Mouse (Mus musculus) cerebellum, postnatal 4 days (tissue): Measurements from ENCODE around the gene Magi2.

Experiments used
- DNase-seq, 2 experiments: peaks; one replicate each; pipeline ENCODE4 v3.0.0; 2022; ENCODE audit warnings: low spot score in 2 of 2, mixed read lengths in 1 of 2

Gene Magi2

GRCm38 (mm10) chr5:19932102-19932501 lies 705.3 kb downstream of the Magi2 start:
- no peak for DNase-seq

DNA sequence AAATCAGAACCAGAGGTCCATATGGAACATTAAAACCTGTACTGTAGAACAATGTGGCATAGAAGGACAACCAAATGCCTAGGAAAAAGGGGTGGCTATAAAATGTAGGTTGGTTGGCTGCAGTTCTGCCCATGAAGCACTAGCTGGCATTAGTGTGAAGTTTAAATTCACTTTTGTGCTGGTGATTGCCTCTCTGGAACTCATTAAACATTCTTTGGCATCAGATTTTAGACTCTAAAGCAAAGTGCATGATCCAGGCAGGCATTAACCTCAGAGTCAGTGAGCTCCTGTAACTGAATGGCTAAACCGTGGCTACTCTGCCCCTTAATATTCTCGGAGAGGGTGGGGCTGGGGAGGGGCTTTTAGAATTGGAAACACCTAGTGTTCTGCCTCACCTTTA lies 706.4 kb downstream of the Magi2 start:
- no peak for DNase-seq

DNA sequence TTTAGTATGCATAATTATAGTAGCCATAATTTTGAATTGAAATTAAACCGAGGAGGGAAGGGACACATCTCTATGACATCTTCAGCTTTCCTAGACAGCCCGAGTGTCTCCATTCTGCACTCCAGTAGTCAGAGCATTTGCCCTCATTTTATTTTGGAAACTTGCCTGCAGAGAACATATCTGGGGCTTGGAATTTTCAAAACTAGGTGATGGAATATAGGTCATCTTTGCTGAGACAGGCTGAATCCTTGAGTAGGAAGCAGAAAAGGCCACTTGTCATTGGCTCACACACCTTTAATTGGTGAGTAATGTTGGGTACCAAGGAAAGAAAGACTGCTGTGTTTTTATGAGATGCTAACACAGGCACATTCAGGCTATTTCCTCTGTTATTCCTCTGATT lies 724.3 kb downstream of the Magi2 start:
- no peak for DNase-seq

- no peak for DNase-seq
Observed at GRCm38 (mm10) chr5:19964113-19964512, 737.3 kb downstream of the Magi2 start.

- no peak for DNase-seq
Observed at GRCm38 (mm10) chr5:19972736-19973135, 745.9 kb downstream of the Magi2 start.

DNA sequence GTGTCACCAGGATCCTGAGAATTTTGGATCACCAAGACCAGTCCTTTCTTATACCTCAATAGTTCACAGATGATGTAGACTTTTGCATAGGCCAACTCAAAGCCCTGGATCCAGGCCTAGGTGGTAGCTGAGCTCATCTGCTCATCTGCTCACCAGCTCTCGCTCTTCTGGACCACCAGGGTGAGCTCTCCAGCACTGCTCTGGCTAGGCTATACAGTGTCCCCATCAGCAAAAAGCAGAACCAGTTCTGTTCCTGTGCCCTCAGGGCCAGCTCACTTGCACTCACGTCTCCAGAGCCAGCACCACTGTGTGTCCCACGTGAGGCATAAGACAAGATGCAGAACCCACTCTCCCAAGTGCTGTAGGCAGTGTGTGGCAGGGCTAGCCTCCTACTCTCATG lies 747.0 kb downstream of the Magi2 start:
- DNase-seq = no peak

DNA sequence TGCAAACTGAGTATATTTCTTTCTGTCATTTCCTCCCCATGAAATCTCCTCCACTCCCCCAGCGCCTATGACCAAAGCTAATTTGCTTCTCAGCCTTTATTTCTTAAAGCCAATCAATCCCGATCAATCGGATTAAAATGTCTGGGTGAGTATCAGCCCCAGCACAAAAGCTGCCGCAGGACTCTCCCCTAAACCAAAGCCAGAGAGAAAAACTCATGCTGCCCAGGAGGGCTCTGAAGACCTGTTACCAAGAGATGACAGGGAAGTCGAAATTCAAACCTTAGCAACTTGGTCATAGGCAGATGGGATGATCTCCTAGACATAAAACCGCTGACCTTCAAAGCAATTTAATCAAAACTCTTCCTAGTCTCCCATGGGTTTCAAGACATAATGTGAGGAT lies 754.7 kb downstream of the Magi2 start:
- no peak for DNase-seq

GRCm38 (mm10) chr5:19982031-19982430 lies 755.2 kb downstream of the Magi2 start:
- no peak for DNase-seq

DNA sequence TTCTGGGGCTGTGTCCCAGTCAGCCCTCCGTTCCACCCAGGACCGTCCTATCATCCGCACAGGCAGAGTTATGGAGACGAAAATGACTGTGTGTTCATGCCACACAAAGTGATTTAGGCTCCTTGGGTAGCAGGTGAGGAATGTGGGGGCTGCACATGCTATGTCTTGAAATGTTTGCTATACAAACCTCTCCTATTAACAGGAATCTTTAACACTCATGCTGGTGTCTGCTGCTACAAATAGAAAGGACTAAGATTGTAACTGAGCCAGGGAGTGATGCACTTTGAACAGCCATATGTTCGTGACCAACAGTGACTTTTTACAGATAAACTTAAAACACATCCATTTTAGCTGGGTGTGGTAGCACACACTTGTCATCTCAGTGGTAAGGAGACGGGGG lies 772.6 kb downstream of the Magi2 start:
- DNase-seq = no peak

DNA sequence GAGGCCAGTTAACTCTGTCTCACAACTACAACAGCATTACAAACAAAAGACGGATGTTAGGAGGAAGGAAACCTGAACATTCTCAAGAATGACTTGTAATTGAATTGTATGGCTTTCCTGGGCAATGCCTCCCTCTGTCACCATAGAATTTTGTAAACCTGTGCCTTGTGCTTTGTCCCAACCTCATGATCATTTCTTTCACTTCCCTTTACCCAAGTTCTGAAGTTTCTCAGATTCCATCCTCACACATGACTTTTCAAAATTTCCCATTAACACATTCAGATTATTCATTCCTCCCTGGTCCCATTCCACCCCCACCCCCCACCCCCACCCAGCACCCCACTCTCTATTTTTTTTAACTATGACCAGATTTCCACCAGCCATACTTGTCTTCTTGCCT lies 773.1 kb downstream of the Magi2 start:
- DNase-seq = no peak

DNA sequence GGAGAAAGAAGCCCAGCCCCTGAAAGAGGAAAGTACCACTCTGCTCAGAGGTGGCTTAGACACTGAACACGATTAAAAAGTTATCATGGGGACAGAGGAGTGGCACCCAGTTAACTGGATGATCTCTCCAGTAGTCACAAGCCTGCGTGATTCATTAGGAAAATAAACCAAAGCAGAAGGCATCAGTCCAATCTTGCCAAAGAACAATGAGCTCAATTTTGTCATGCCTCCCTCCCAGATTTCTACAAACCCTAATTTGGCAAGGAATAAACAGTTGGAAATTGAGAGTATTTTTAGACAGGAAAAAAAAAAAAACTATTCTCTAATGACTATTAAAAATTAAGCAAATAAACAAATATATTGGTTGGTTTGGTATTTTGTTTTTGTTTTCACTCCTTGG lies 779.8 kb downstream of the Magi2 start:
- no peak for DNase-seq

GRCm38 (mm10) chr5:20007246-20007645 lies 780.4 kb downstream of the Magi2 start:
- no peak for DNase-seq

- DNase-seq = no peak
Observed at GRCm38 (mm10) chr5:20010210-20010609, 783.4 kb downstream of the Magi2 start.

- no peak for DNase-seq
Observed at GRCm38 (mm10) chr5:20018063-20018462, 791.2 kb downstream of the Magi2 start.

DNA sequence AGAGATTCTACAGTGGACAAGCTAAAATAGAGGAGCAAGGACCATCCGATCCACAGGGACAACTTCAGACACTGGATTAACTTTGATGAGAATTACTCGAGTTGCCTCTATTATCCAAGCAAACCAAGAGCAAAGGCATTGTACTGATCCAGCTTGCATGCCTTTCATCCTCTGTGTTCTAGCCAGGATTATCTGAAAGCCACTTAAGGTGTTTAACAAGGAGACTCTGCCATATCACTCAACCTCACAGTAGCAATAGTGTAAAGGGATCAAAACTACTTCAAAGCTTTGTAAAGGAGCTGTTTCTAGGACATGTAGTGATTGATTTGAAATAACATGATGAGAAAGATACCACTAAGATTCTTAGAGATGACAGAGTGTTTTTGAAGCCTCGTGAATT lies 819.8 kb downstream of the Magi2 start:
- no peak for DNase-seq

DNA sequence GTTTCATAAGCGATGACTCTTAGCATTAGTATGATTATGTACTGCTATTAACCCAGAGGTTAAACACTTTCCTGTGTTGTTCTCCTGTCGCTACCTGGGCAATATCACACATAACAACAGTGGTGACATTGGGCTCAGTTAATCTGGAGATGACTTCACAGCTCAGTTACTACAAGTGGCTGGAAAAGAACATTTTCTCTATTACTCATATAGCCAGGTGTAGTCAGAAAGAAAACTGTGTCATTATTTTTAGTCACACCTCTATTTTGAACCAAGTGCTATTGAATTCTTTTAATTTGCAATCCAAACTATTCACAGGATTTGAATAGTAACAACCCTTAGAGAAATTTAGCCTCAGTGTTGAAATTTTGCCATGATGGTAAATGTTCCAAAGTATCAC lies 821.5 kb downstream of the Magi2 start:
- DNase-seq = no peak

DNA sequence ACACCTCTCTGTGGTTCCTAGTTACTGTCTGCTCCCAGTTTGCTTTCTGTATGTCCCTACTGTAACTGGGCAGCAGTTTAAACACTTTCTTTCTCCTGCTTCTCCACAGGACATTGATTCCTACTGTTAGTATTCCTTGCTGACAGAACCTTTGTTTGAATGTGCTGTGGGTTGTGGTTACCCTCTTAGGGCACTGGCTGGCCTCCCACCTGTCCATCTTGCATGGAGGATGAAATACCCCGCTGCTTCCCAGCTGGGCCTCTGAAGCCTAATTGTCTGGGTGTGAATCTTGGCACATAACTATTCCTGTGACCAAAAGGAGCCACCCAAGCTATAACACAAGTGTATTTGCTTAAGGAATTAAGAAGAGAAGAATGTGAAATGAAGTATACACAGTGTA lies 823.4 kb downstream of the Magi2 start:
- DNase-seq = no peak

GRCm38 (mm10) chr5:20055000-20055399 lies 828.2 kb downstream of the Magi2 start:
- DNase-seq = no peak

GRCm38 (mm10) chr5:20056074-20056842 lies 829.4 kb downstream of the Magi2 start:
- no peak for DNase-seq

DNA sequence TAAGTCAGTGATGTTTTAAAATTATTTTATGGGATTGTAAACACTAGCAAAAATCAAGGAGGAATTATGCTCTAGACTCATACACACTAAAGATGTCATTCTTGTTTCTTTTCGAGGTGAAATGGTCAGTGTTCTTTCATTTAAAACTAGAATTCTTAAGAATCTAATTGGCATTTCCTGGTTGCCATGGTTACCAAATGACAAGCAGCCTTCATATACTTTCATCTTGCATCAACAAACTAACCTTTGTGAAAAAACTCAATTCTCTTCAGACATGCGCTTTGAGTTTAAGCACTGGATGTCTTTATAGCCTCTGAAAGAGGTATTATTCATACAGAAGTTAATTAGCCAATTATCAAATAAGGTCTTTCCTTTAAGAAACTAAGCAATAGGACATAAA lies 830.0 kb downstream of the Magi2 start:
- DNase-seq = no peak

DNA sequence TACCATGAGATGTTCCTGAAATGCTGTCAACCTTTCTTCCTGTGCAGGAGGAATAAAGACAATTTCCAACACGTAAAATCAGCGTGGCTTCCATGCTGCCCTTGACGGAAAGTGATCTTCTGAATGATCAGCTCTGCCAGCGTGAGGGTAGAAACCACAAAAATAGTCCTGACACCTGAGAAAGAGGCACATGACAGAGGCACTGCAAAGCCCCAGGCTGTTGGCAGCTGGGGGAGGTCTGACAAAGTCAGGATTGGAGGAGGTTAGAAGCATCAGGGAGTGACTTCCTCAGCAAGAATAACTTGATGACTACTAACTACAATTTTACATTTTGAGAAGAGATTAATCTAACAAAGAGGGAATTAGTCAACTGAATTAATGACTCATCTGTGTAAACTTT lies 835.2 kb downstream of the Magi2 start:
- DNase-seq = no peak

DNA sequence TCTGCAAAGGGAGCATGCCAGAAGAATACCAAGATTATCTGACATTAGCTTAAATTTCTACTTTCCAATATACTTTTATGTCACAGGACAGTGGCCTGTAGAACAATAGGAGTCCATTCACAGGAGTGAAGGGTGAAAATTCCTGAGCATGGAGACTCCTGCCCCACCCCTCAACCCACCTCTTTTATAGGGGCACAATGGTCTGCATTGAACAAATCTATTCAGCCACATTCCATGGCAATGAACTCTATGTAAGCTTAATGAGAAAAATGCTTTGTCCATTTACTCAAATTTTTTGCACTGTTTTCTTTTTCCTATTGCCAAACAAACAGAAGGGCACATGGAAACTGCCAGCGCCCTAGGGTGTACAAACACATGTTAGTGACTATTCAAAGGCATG lies 838.2 kb downstream of the Magi2 start:
- no peak for DNase-seq

- no peak for DNase-seq
Observed at GRCm38 (mm10) chr5:20068496-20068895, 841.7 kb downstream of the Magi2 start.

GRCm38 (mm10) chr5:20068921-20069486 lies 842.2 kb downstream of the Magi2 start:
- DNase-seq = no peak
